Mouse (Mus musculus) layer of hippocampus, postnatal 25 days (tissue): ENCODE measurements around the gene Akip1. TPM values are rescaled to one million over a fixed set of nuclear protein-coding genes. Genes with fewer than 3 reads are reported as not detected.
A peak's percentile ranks its signal among the peaks of the same experiment; 100 is the strongest.

Source experiments
- DNase-seq, 2 experiments: peaks; one replicate each; pipeline ENCODE4 v3.0.0; 2022; ENCODE audit warnings: mixed read lengths in 2 of 2, low spot score in 1 of 2; ENCODE audit errors: extremely low spot score in 1 of 2
- total RNA-seq, 2 experiments: library from RNA; stranded (reverse); gene quantifications; 2 replicates each; pipeline ENCODE4 v1.2.3; 2021

Akip1 gene
- total RNA-seq, result 1 to 10 TPM; 4.1 to 7.2 TPM

GRCm38 (mm10) chr7:109703190-109704015 lies at the start of gene Akip1, which contains the start of gene St5:
Gene Akip1, plus strand, starts transcription at chr7:109703690.
Gene St5, minus strand, starts transcription at chr7:109703605.
- peak; percentile 83 to 86 for DNase-seq

- DNase-seq, result no peak
These were observed 48.6 kb upstream of the Akip1 start for GRCm38 (mm10) chr7:109654871-109655270.

GRCm38 (mm10) chr7:109657884-109658283 lies 45.6 kb upstream of the Akip1 start:
- DNase-seq, result no peak

GRCm38 (mm10) chr7:109659278-109659677 lies 44.2 kb upstream of the Akip1 start:
- DNase-seq, result no peak

GRCm38 (mm10) chr7:109662626-109663025 lies 40.9 kb upstream of the Akip1 start:
- no peak for DNase-seq

- no peak for DNase-seq
These were observed 36.8 kb upstream of the Akip1 start for GRCm38 (mm10) chr7:109666664-109667063.

GRCm38 (mm10) chr7:109669426-109670170 lies 33.9 kb upstream of the Akip1 start:
- no peak for DNase-seq

- DNase-seq, result peak; percentile 27 to 56
These were observed 31.7 kb upstream of the Akip1 start for GRCm38 (mm10) chr7:109671581-109672471.

- no peak for DNase-seq
These were observed 28.4 kb upstream of the Akip1 start for GRCm38 (mm10) chr7:109674944-109675628.

GRCm38 (mm10) chr7:109680284-109680683 lies 23.2 kb upstream of the Akip1 start:
- no peak for DNase-seq

GRCm38 (mm10) chr7:109680879-109681278 lies 22.6 kb upstream of the Akip1 start:
- DNase-seq, result no peak

- DNase-seq, result no peak
These were observed 16.8 kb upstream of the Akip1 start for GRCm38 (mm10) chr7:109686585-109687128.

GRCm38 (mm10) chr7:109690101-109690500 lies 13.4 kb upstream of the Akip1 start:
- no peak for DNase-seq

GRCm38 (mm10) chr7:109690961-109691360 lies 12.5 kb upstream of the Akip1 start:
- DNase-seq, result no peak

GRCm38 (mm10) chr7:109694576-109695338 lies 8.7 kb upstream of the Akip1 start:
- no peak for DNase-seq

GRCm38 (mm10) chr7:109695339-109695726 lies 8.2 kb upstream of the Akip1 start:
- no peak for DNase-seq

GRCm38 (mm10) chr7:109700213-109700612 lies 3.3 kb upstream of the Akip1 start:
- no peak for DNase-seq

GRCm38 (mm10) chr7:109702721-109703120 lies 769 bp upstream of the Akip1 start:
- DNase-seq, result no peak

GRCm38 (mm10) chr7:109704016-109704377 lies 507 bp downstream of the Akip1 start:
- DNase-seq, result no peak
